Mouse (Mus musculus) heart, embryonic 11.5 days (tissue): Measurements from ENCODE around the gene Vps36. TPM values are rescaled to one million over a fixed set of nuclear protein-coding genes. Genes with fewer than 3 reads are reported as not detected.

Source experiments
- ATAC-seq: fragments of 200-750 bp; cut with Nextera tagmentation; replicated peaks from 2 replicates; pipeline ENCODE4 v1.8.0; 2017; ENCODE audit warnings: moderate library complexity; ENCODE audit not compliant: insufficient number of reproducible peaks, low FRiP score, low TSS enrichment
- H3K27ac ChIP-seq: fragments of 300-500 bp; sonication (generic); 2 replicates; pipeline ENCODE4 v1.5.1; 2014; ENCODE audit warnings: mild to moderate bottlenecking, low read depth, low read length
- H3K27me3 ChIP-seq: fragments of 300-500 bp; sonication (generic); 2 replicates; pipeline ENCODE4 v1.6.1; 2014; ENCODE audit warnings: mild to moderate bottlenecking, low read length, mixed read lengths; ENCODE audit not compliant: control insufficient read depth, insufficient read depth
- H3K36me3 ChIP-seq: fragments of 300-500 bp; sonication (generic); 2 replicates; pipeline ENCODE4 v1.6.1; 2014; ENCODE audit warnings: mild to moderate bottlenecking, low read length, moderate library complexity, mixed read lengths; ENCODE audit not compliant: control insufficient read depth, insufficient read depth
- H3K4me1 ChIP-seq: fragments of 300-500 bp; sonication (generic); 2 replicates; pipeline ENCODE4 v1.6.1; 2014; ENCODE audit warnings: low read length; ENCODE audit not compliant: control insufficient read depth, insufficient read depth
- H3K4me2 ChIP-seq: fragments of 300-500 bp; sonication (generic); 2 replicates; pipeline ENCODE4 v1.6.1; 2014; ENCODE audit warnings: mild to moderate bottlenecking, moderate library complexity
- H3K4me3 ChIP-seq: fragments of 300-500 bp; sonication (generic); 2 replicates; pipeline ENCODE4 v1.5.1; 2014; ENCODE audit warnings: low read depth, low read length
- H3K9ac ChIP-seq: fragments of 300-500 bp; sonication (generic); 2 replicates; pipeline ENCODE4 v1.6.1; 2014; ENCODE audit warnings: mild to moderate bottlenecking, low read depth, low read length, moderate library complexity
- H3K9me3 ChIP-seq: fragments of 300-500 bp; sonication (generic); replicated peaks from 2 replicates; pipeline ENCODE4 v1.6.1; 2016; ENCODE audit warnings: low read length; ENCODE audit not compliant: control insufficient read depth
- WGBS: fragments of 180-500 bp; shearing (Covaris S2); extraction: QIAGEN DNeasy Blood & Tissue Kit; methylation state at CpG from one replicate; pipeline ENCODE4 v1.1.7; 2014; ENCODE audit not compliant: insufficient replicate concordance; 5-methylcytosine and 5-hydroxymethylcytosine counted together
- polyA plus RNA-seq: library from polyadenylated mRNA; unstranded; fragments of >200 nt; fragmentation: Nextera tagmentation; extraction: Ambion mirVana; gene quantifications from 2 replicates; pipeline ENCODE4 v1.2.1, GENCODE M21; 2014

Vps36 gene
- polyA plus RNA-seq, 1 experiment from 2014 or later, result 29.6 TPM

GRCm38 (mm10) chr8:22242986-22243385 lies 50.4 kb downstream of the Vps36 start:
- no peaks in the 10 kb centered on the region for H3K27me3 ChIP-seq
- no peak overlapping the region for H3K27ac ChIP-seq
- no peaks in the 10 kb centered on the region for H3K36me3 ChIP-seq
- H3K9ac ChIP-seq, result no peak overlapping the region
- H3K4me1 ChIP-seq, result no peaks in the 10 kb centered on the region
- H3K9me3 ChIP-seq, result no peaks in the 10 kb centered on the region
- WGBS, result 84% methylated on average over 9 of the region's 9 CpGs
- H3K4me2 ChIP-seq, result no peak overlapping the region
- ATAC-seq, result no peak
- no peak overlapping the region for H3K4me3 ChIP-seq

- H3K4me1 ChIP-seq, result no peaks in the 10 kb centered on the region
- no peaks in the 10 kb centered on the region for H3K9me3 ChIP-seq
- H3K27ac ChIP-seq, result no peak overlapping the region
- H3K36me3 ChIP-seq, result no peaks in the 10 kb centered on the region
- no peak overlapping the region for H3K9ac ChIP-seq
- H3K4me2 ChIP-seq, result no peak overlapping the region
- no peak overlapping the region for H3K4me3 ChIP-seq
- no peaks in the 10 kb centered on the region for H3K27me3 ChIP-seq
- ATAC-seq, result no peak
- WGBS, result 71% methylated on average over 1 of the region's 1 CpGs
Observed at GRCm38 (mm10) chr8:22245663-22246062, 53.1 kb downstream of the Vps36 start.

- H3K4me1 ChIP-seq, result no peaks in the 10 kb centered on the region
Observed at GRCm38 (mm10) chr8:22247956-22248355, 55.3 kb downstream of the Vps36 start.

GRCm38 (mm10) chr8:22249080-22249479 lies 56.5 kb downstream of the Vps36 start:
- no peaks in the 10 kb centered on the region for H3K27me3 ChIP-seq
- H3K9me3 ChIP-seq, result no peaks in the 10 kb centered on the region
- no peak overlapping the region for H3K27ac ChIP-seq
- 78% methylated on average over 9 of the region's 9 CpGs for WGBS
- no peak overlapping the region for H3K4me2 ChIP-seq
- H3K36me3 ChIP-seq, result no peaks in the 10 kb centered on the region
- no peak overlapping the region for H3K4me3 ChIP-seq
- no peaks in the 10 kb centered on the region for H3K4me1 ChIP-seq
- no peak overlapping the region for H3K9ac ChIP-seq
- ATAC-seq, result no peak

More at GRCm38 (mm10) chr8:22247956-22248355, 55.3 kb downstream of the Vps36 start:
- H3K27me3 ChIP-seq, result no peaks in the 10 kb centered on the region
- H3K27ac ChIP-seq, result no peak overlapping the region
- no peak overlapping the region for H3K9ac ChIP-seq
- no peak for ATAC-seq
- H3K36me3 ChIP-seq, result no peaks in the 10 kb centered on the region
- H3K4me2 ChIP-seq, result no peak overlapping the region
- no peaks in the 10 kb centered on the region for H3K9me3 ChIP-seq
- 85% methylated on average over 12 of the region's 12 CpGs for WGBS
- no peak overlapping the region for H3K4me3 ChIP-seq

GRCm38 (mm10) chr8:22258946-22259450 lies 66.4 kb downstream of the Vps36 start:
- no peak overlapping the region for H3K27ac ChIP-seq
- 0 out of 2 replicates have a peak, but pooled peaks cover 3% of the 10 kb centered on the region for H3K36me3 ChIP-seq
- peaks cover 15% of the 10 kb centered on the region for H3K4me1 ChIP-seq
- H3K4me2 ChIP-seq, result no peak overlapping the region
- H3K4me3 ChIP-seq, result no peak overlapping the region
- no peaks in the 10 kb centered on the region for H3K9me3 ChIP-seq
- ATAC-seq, result no peak
- H3K27me3 ChIP-seq, result no peaks in the 10 kb centered on the region
- 81% methylated on average over 18 of the region's 18 CpGs for WGBS
- no peak overlapping the region for H3K9ac ChIP-seq

- no peak overlapping the region for H3K27ac ChIP-seq
- 73% methylated on average over 12 of the region's 12 CpGs for WGBS
- no peak overlapping the region for H3K4me2 ChIP-seq
Observed at GRCm38 (mm10) chr8:22259531-22259930, 66.9 kb downstream of the Vps36 start.

GRCm38 (mm10) chr8:22260091-22260722 lies 67.6 kb downstream of the Vps36 start:
- no peak overlapping the region; the same call in 1 of the 2 replicates for H3K4me2 ChIP-seq
- no peaks in the 10 kb centered on the region for H3K9me3 ChIP-seq
- ATAC-seq, result no peak
- WGBS, result 17% methylated on average over 9 of the region's 9 CpGs
- peaks cover 15% of the 10 kb centered on the region for H3K4me1 ChIP-seq
- H3K36me3 ChIP-seq, result 0 out of 2 replicates have a peak, but pooled peaks cover 3% of the 10 kb centered on the region
- no peak overlapping the region for H3K9ac ChIP-seq
- peak overlapping the region; percentile 50; the same call in 1 of the 2 replicates for H3K27ac ChIP-seq
- no peaks in the 10 kb centered on the region for H3K27me3 ChIP-seq
- H3K4me3 ChIP-seq, result no peak overlapping the region

More at GRCm38 (mm10) chr8:22259531-22259930, 66.9 kb downstream of the Vps36 start:
- no peak overlapping the region for H3K9ac ChIP-seq
- H3K9me3 ChIP-seq, result no peaks in the 10 kb centered on the region
- peaks cover 15% of the 10 kb centered on the region for H3K4me1 ChIP-seq
- 0 out of 2 replicates have a peak, but pooled peaks cover 3% of the 10 kb centered on the region for H3K36me3 ChIP-seq
- no peak overlapping the region for H3K4me3 ChIP-seq
- no peak for ATAC-seq
- no peaks in the 10 kb centered on the region for H3K27me3 ChIP-seq

GRCm38 (mm10) chr8:22262267-22262666 lies 69.7 kb downstream of the Vps36 start:
- no peaks in the 10 kb centered on the region for H3K27me3 ChIP-seq
- H3K9me3 ChIP-seq, result no peaks in the 10 kb centered on the region
- no peak overlapping the region for H3K4me2 ChIP-seq
- H3K27ac ChIP-seq, result no peak overlapping the region
- WGBS, result 83% methylated on average over 3 of the region's 3 CpGs
- H3K4me3 ChIP-seq, result no peak overlapping the region
- peaks cover 3% of the 10 kb centered on the region; the same call in 1 of the 2 replicates for H3K4me1 ChIP-seq
- H3K9ac ChIP-seq, result no peak overlapping the region
- no peak for ATAC-seq
- 0 out of 2 replicates have a peak, but pooled peaks cover 3% of the 10 kb centered on the region for H3K36me3 ChIP-seq

GRCm38 (mm10) chr8:22264292-22264691 lies 71.7 kb downstream of the Vps36 start:
- H3K36me3 ChIP-seq, result no peaks in the 10 kb centered on the region

More at GRCm38 (mm10) chr8:22264292-22264691, 71.7 kb downstream of the Vps36 start:
- Histone ChIP-seq H3K27ac (no peak overlapping the region), H3K27me3 (no peaks in the 10 kb centered on the region), H3K4me1 (peaks cover 3% of the 10 kb centered on the region; the same call in 1 of the 2 replicates), H3K4me2 (no peak overlapping the region), H3K9me3 (no peaks in the 10 kb centered on the region), H3K9ac (no peak overlapping the region), H3K4me3 (no peak overlapping the region)
- ATAC-seq, result no peak
- WGBS, result 75% methylated on average over 6 of the region's 6 CpGs
